Comparison of ENCODE assay signal across 8 mouse cellular contexts in the genomic region with DNA sequence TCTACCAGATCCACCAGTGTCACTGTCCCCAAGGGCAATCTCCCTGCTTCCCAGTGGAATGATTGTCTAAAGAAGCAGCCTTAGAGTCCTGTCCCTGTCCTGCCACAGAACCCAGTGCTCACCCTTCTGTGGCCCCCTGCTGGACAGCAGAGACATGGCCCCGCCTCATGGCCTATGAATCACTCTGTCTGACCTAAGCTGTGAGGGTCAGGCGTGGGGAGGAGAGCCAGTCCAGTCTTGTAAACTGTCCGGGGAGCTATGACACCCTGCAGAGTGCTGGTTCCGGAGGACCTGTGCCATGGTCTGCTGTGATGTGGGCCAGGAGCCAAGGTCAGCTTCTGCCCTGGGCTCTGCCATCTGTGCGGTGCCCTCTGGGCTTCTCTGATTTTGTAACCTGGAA.
A peak's percentile ranks its signal among the peaks of the same experiment; 100 is the strongest.
DNase-seq lines count a peak whose midpoint lies in the region; ATAC-seq and TF ChIP-seq lines count a peak whose summit lies in the region.

No protein-coding gene starts in this region.

- no peaks in the 10 kb centered on the region for H3K36me3 ChIP-seq in liver, adult 2 months (ENCODE audit: control insufficient read depth, insufficient read depth, low read length)

- H3K27me3 ChIP-seq in liver, adult 2 months (ENCODE audit: control insufficient read depth, insufficient read depth, low read length): no peaks in the 10 kb centered on the region

- no peak overlapping the region for H3K27ac ChIP-seq in left cerebral cortex, adult 2 months
- no peak overlapping the region for H3K27ac ChIP-seq in liver, adult 2 months (replicated peaks; ENCODE audit: insufficient read depth, low read depth, low read length)

- H3K4me3 ChIP-seq in left cerebral cortex, adult 2 months: no peak overlapping the region
- H3K4me3 ChIP-seq in liver, adult 2 months (ENCODE audit: insufficient read depth, low read depth, low read length): no peak overlapping the region

- H3K9ac ChIP-seq in liver, adult 2 months (ENCODE audit: low read depth, low read length): no peak overlapping the region

- TF ChIP-seq CTCF in left cerebral cortex, adult 2 months (IDR thresholded peaks at IDR 0.05): peak; percentile 65
- peak; percentile 96 for TF ChIP-seq CTCF in liver, adult 2 months (IDR thresholded peaks at IDR 0.05; ENCODE audit: low read depth, low read length)

- intact Hi-C loops in left cerebral cortex, adult 2 months (cut with DNase I): loop anchor here (5.0 kb wide), 1 partner anchor 162 kb away; no protein-coding TSS in a partner anchor
- intact Hi-C loops in left cerebral cortex, postnatal 36 days (cut with DNase I): loop anchor here (5.0 kb wide), 1 partner anchor 88 kb away; no protein-coding TSS in a partner anchor

- TF ChIP-seq POLR2A in liver, adult 2 months (IDR thresholded peaks at IDR 0.05; ENCODE audit: extremely low read depth, insufficient read depth, low read length): no peak

- peak in 1 of 2 experiments; percentile 24 for DNase-seq in left cerebral cortex, adult 2 months (ENCODE audit: extremely low spot score in 1 of 2, low spot score in 2 of 2)
- DNase-seq in left cerebral cortex, postnatal 36 days (ENCODE audit: low spot score in 2 of 2): no peak
- DNase-seq in brain, adult 2 months (ENCODE audit: low read depth, low spot score): peak; percentile 72
- DNase-seq in liver, adult 2 months (ENCODE audit: extremely low read depth, low read depth, low spot score): peak; percentile 79
- peak; percentile 21 to 26 for DNase-seq in natural killer cell, adult 2 months (ENCODE audit: low spot score in 2 of 2)
- DNase-seq in urinary bladder, adult 18-20 months (ENCODE audit: low spot score in 2 of 2): peak; percentile 82 to 87

- peak; percentile 47 for ATAC-seq in erythroid progenitor cell, adult 5-6 weeks (replicated peaks; ENCODE audit: low FRiP score, poor library complexity, severe bottlenecking)
- peak; percentile 73 to 77 for ATAC-seq in hematopoietic stem cell, adult 5-6 weeks (replicated peaks in 1 of 2; ENCODE audit: insufficient read depth in 1 of 2, low FRiP score in 2 of 2, low TSS enrichment in 1 of 2, low read depth in 1 of 2, poor library complexity in 2 of 2, severe bottlenecking in 2 of 2)

- WGBS in liver, adult 2 months: 9% methylated on average over 5 of the region's 5 CpGs

- no peaks in the 10 kb centered on the region for H3K79me2 ChIP-seq in liver, adult 2 months (ENCODE audit: control insufficient read depth, insufficient read depth, low read length)

- H3K4me1 ChIP-seq in liver, adult 2 months (ENCODE audit: control insufficient read depth, insufficient read depth, low read length): no peaks in the 10 kb centered on the region

Comparison
In these comparisons a context has a peak if more than half of its experiments do, and no peak if none do; other contexts are left out.
1. DNase-seq: peak in brain, adult 2 months (single experiment), liver, adult 2 months (single experiment), natural killer cell, adult 2 months (2 of 2) and urinary bladder, adult 18-20 months (2 of 2); none in left cerebral cortex, postnatal 36 days (0 of 2).